Mouse (Mus musculus) ovary, adult 2 months (tissue): Measurements from ENCODE around the gene Pdilt. TPM values are rescaled to one million over a fixed set of nuclear protein-coding genes. Genes with fewer than 3 reads are reported as not detected.

ENCODE experiments used
- polyA plus RNA-seq: library from polyadenylated mRNA; depleted of rRNA; stranded (reverse); fragments of >200 nt; gene quantifications from 2 replicates; pipeline ENCODE4 v1.2.3, GENCODE M21; 2012; rRNA removed

Pdilt gene
- polyA plus RNA-seq, result not detected in 2 replicates

GRCm38 (mm10) chr7:119523389-119523788 lies at the start of gene Pdilt:
Gene Pdilt, minus strand, starts transcription at chr7:119523489.

GRCm38 (mm10) chr7:119554040-119554439 lies 30.8 kb upstream of the Pdilt start, which contains the start of gene Acsm2:
Gene Acsm2, plus strand, starts transcription at chr7:119554340.

GRCm38 (mm10) chr7:119519163-119519562 lies 4.1 kb downstream of the Pdilt start, which contains the start of gene Acsm5:
Gene Acsm5, plus strand, starts transcription at chr7:119519463.

GRCm38 (mm10) chr7:119479256-119479655 lies 44.0 kb downstream of the Pdilt start, which contains the start of gene Umod:
Gene Umod, minus strand, starts transcription at chr7:119479282.

GRCm38 (mm10) chr7:119459185-119459584 lies 64.1 kb downstream of the Pdilt start, which contains the start of gene Gp2:
Gene Gp2, minus strand, starts transcription at chr7:119459285.

Other genes starting within 250 kb of the Pdilt start
- not detected in 2 replicates for gene Gp2, start 64.2 kb downstream of the Pdilt start, polyA plus RNA-seq
- gene Umod, start 44.2 kb downstream of the Pdilt start, polyA plus RNA-seq, result 0.35 and 0.46 TPM in 2 replicates
- 0.29 and 0.68 TPM in 2 replicates for gene Acsm5, start 4.0 kb downstream of the Pdilt start, polyA plus RNA-seq
- not detected in 2 replicates for gene Acsm2, start 30.9 kb upstream of the Pdilt start, polyA plus RNA-seq
- 0.17 TPM in 1 of 2 replicates, not detected in the other for gene Acsm1, start 83.5 kb upstream of the Pdilt start, polyA plus RNA-seq
- gene Acsm4, start 166.5 kb upstream of the Pdilt start, polyA plus RNA-seq, result not detected in 2 replicates
- 36.6 and 39.4 TPM in 2 replicates for gene Thumpd1, start 197.3 kb upstream of the Pdilt start, polyA plus RNA-seq
- 0.16 and 0.36 TPM in 2 replicates for gene Acsm3, start 237.4 kb upstream of the Pdilt start, polyA plus RNA-seq